Mouse (Mus musculus) small intestine, adult 2 months (tissue): ENCODE measurements around the gene Ago3.

ENCODE experiments used
- CTCF ChIP-seq: fragments of 200-500 bp; IDR thresholded peaks from 2 replicates; pipeline ENCODE4 v1.5.1; 2012; ENCODE audit warnings: low read depth, mild to moderate bottlenecking, control low read depth, inconsistent platforms, low read length, moderate library complexity, mixed read lengths; ENCODE audit not compliant: insufficient replicate concordance, insufficient read length; ENCODE audit errors: extremely low read depth
- POLR2A ChIP-seq: fragments of 200-500 bp; IDR thresholded peaks from 2 replicates; pipeline ENCODE4 v1.6.1; 2012; ENCODE audit warnings: low read depth, mild to moderate bottlenecking, control low read depth, inconsistent platforms, low read length, moderate library complexity

GRCm38 (mm10) chr4:126436268-126436667 is 6.9 kb upstream of the Ago3 start:
- TF ChIP-seq CTCF (no peak), POLR2A (no peak)
